Mouse (Mus musculus) liver, postnatal 0 days (tissue): ENCODE results near the gene Wscd2.

Experiments used
- CTCF ChIP-seq: sonication (generic); IDR thresholded peaks from 2 replicates; pipeline ENCODE4 v1.5.1; 2016; ENCODE audit warnings: antibody characterized with exemption, low read depth
- EP300 ChIP-seq: IDR thresholded peaks from 2 replicates; pipeline ENCODE4 v1.6.1; 2016; ENCODE audit warnings: antibody characterized with exemption, low read depth, mild to moderate bottlenecking

- TF ChIP-seq CTCF (no peak), EP300 (no peak)
Observed at GRCm38 (mm10) chr5:113469826-113470225, 20.3 kb upstream of the Wscd2 start.
